8 mouse cellular contexts compared by ENCODE assay signal in genomic region chr2:30236426-30237198, GRCm38 (mm10). TPM values are rescaled to one million over a fixed set of nuclear protein-coding genes. Genes with fewer than 3 reads are reported as not detected.
DNase-seq lines count a peak whose midpoint lies in the region; ATAC-seq and TF ChIP-seq lines count a peak whose summit lies in the region.

No protein-coding gene starts in this region.

- peak overlapping the region; percentile 80 for H3K27ac ChIP-seq in heart, embryonic 12.5 days (ENCODE audit: poor library complexity, severe bottlenecking)
- peak overlapping the region; percentile 48; the same call in 1 of the 2 replicates for H3K27ac ChIP-seq in ES-E14 (ENCODE audit: insufficient read depth, low read depth, low read length, poor library complexity, severe bottlenecking)
- peak overlapping the region; percentile 70 for H3K27ac ChIP-seq in forebrain, embryonic 12.5 days
- peak overlapping the region; percentile 84 for H3K27ac ChIP-seq in liver, embryonic 11.5 days (ENCODE audit: low read depth, low read length)

- H3K9me3 ChIP-seq in heart, embryonic 12.5 days (replicated peaks): peaks cover 9% of the 10 kb centered on the region; the same call in 1 of the 2 replicates
- H3K9me3 ChIP-seq in ES-E14 (ENCODE audit: control insufficient read depth, insufficient read depth, low read depth, low read length): 0 out of 2 replicates have a peak, but pooled peaks cover 2% of the 10 kb centered on the region
- H3K9me3 ChIP-seq in forebrain, embryonic 12.5 days: no peaks in the 10 kb centered on the region
- H3K9me3 ChIP-seq in liver, embryonic 11.5 days (ENCODE audit: control insufficient read depth, low read length): no peaks in the 10 kb centered on the region

- peak overlapping the region; percentile 89 for H3K4me2 ChIP-seq in heart, embryonic 12.5 days
- peak overlapping the region; percentile 74 for H3K4me2 ChIP-seq in forebrain, embryonic 12.5 days
- H3K4me2 ChIP-seq in liver, embryonic 11.5 days: peak overlapping the region; percentile 96

- H3K36me3 ChIP-seq in heart, embryonic 12.5 days: peaks cover 13% of the 10 kb centered on the region
- H3K36me3 ChIP-seq in ES-E14 (ENCODE audit: control insufficient read depth, insufficient read depth, low read length, poor library complexity, severe bottlenecking): peaks cover 6% of the 10 kb centered on the region; the same call in 1 of the 2 replicates
- H3K36me3 ChIP-seq in forebrain, embryonic 12.5 days (replicated peaks): peaks cover 19% of the 10 kb centered on the region
- H3K36me3 ChIP-seq in liver, embryonic 11.5 days (ENCODE audit: control insufficient read depth, insufficient read depth, low read length): peaks cover 2% of the 10 kb centered on the region; the same call in 1 of the 2 replicates

- 3% methylated on average over 18 of the region's 18 CpGs for WGBS in heart, embryonic 12.5 days
- 5% methylated on average over 18 of the region's 18 CpGs for WGBS in forebrain, embryonic 12.5 days
- 6% methylated on average over 18 of the region's 18 CpGs for WGBS in liver, embryonic 11.5 days

- peaks cover 38% of the 10 kb centered on the region for H3K4me1 ChIP-seq in heart, embryonic 12.5 days (replicated peaks)
- H3K4me1 ChIP-seq in ES-E14 (ENCODE audit: control insufficient read depth in 2 of 2, insufficient read depth in 2 of 2, low read length in 2 of 2, poor library complexity in 1 of 2): peaks cover 0 to 5% of the 10 kb centered on the region in 2 experiments; a peak in 1 of 4 replicates
- peaks cover 29% of the 10 kb centered on the region for H3K4me1 ChIP-seq in forebrain, embryonic 12.5 days
- H3K4me1 ChIP-seq in liver, embryonic 11.5 days (replicated peaks; ENCODE audit: control insufficient read depth, insufficient read depth, low read length): peaks cover 25% of the 10 kb centered on the region

- in situ Hi-C loops in ES-E14 (cut with MboI; ENCODE audit: low sequenced_read_pairs in 2 of 2, unreplicated experiment in 2 of 2): no loop called here

- ATAC-seq in heart, embryonic 12.5 days (ENCODE audit: insufficient number of reproducible peaks, low FRiP score): no peak
- peak; percentile 10; the same call in 1 of the 2 replicates for ATAC-seq in forebrain, embryonic 12.5 days (ENCODE audit: low FRiP score)
- ATAC-seq in liver, embryonic 11.5 days (replicated peaks; ENCODE audit: low FRiP score): peak; percentile 0; the same call in 1 of the 2 replicates

- peak overlapping the region; percentile 92 for H3K4me3 ChIP-seq in heart, embryonic 12.5 days
- H3K4me3 ChIP-seq in ES-E14 (ENCODE audit: insufficient read depth in 1 of 2, low read depth in 1 of 2, low read length in 2 of 2, poor library complexity in 1 of 2, severe bottlenecking in 1 of 2): peak overlapping the region; percentile 84 to 90
- H3K4me3 ChIP-seq in forebrain, embryonic 12.5 days (replicated peaks): peak overlapping the region; percentile 81
- H3K4me3 ChIP-seq in liver, embryonic 11.5 days (ENCODE audit: low read depth, low read length): peak overlapping the region; percentile 94

- DNase-seq in heart, adult 8-10 months (ENCODE audit: low spot score): no peak
- DNase-seq in ES-E14 (ENCODE audit: low read depth, low spot score): no peak
- DNase-seq in liver, embryonic 11.5 days (ENCODE audit: low spot score): no peak
- DNase-seq in urinary bladder, postnatal 4 days (ENCODE audit: low spot score in 2 of 2): no peak
- DNase-seq in frontal cortex, postnatal 36 days (ENCODE audit: low spot score in 2 of 2): no peak
- DNase-seq in urinary bladder, adult 18-20 months (ENCODE audit: low spot score in 2 of 2): no peak

- peak overlapping the region; percentile 75 for H3K9ac ChIP-seq in heart, embryonic 12.5 days
- peak overlapping the region; percentile 92 for H3K9ac ChIP-seq in ES-E14 (ENCODE audit: insufficient read depth, low read depth, low read length, poor library complexity, severe bottlenecking)
- H3K9ac ChIP-seq in forebrain, embryonic 12.5 days: peak overlapping the region; percentile 72
- peak overlapping the region; percentile 90 for H3K9ac ChIP-seq in liver, embryonic 11.5 days (ENCODE audit: low read depth, low read length)

- no peaks in the 10 kb centered on the region for H3K27me3 ChIP-seq in heart, embryonic 12.5 days (replicated peaks)
- no peaks in the 10 kb centered on the region for H3K27me3 ChIP-seq in forebrain, embryonic 12.5 days
- no peaks in the 10 kb centered on the region for H3K27me3 ChIP-seq in liver, embryonic 11.5 days (replicated peaks; ENCODE audit: control insufficient read depth, insufficient read depth, low read length)

TF ChIP-seq in ES-E14, 5 proteins besides CTCF, POLR2A, EP300 and RAD21:
- TF ChIP-seq MAFK (IDR thresholded peaks at IDR 0.05; ENCODE audit: insufficient read depth, low read depth, low read length): no peak
- TF ChIP-seq ZC3H11A (IDR thresholded peaks at IDR 0.05; ENCODE audit: borderline replicate concordance, low read depth, low read length): no peak
- no peak for TF ChIP-seq CHD2 (IDR thresholded peaks at IDR 0.05; ENCODE audit: low read depth, low read length)
- no peak for TF ChIP-seq HCFC1 (IDR thresholded peaks at IDR 0.05; ENCODE audit: borderline replicate concordance, insufficient read depth, low read length)
- TF ChIP-seq ZNF384 (IDR thresholded peaks at IDR 0.05; ENCODE audit: low read depth, low read length): no peak

RNA-seq across cellular contexts. Expression of gene Lrrc8a, which starts 0.9 kb away (rescaled TPM):
- 35.4 and 37.7 TPM in 2 replicates for polyA plus RNA-seq in heart, embryonic 12.5 days (2016; fragmentation: Nextera tagmentation; extraction: Ambion mirVana)
- 10 to 100 TPM; 50.2 to 66.4 (median 61.0) TPM for total RNA-seq in heart, adult 8-10 months (2022)
- total RNA-seq in ES-E14 (2012; rRNA removed): 26.6 and 35.1 TPM in 2 replicates
- 22.8 and 35.9 TPM in 2 replicates for polyA plus RNA-seq in forebrain, embryonic 12.5 days (2016; fragmentation: Nextera tagmentation; extraction: Ambion mirVana)
- polyA plus RNA-seq in liver, embryonic 11.5 days (2014; fragmentation: Nextera tagmentation; extraction: Ambion mirVana): 21.4 and 21.7 TPM in 2 replicates

RNA-seq across cellular contexts. Expression of gene Gm28035, which starts 3.8 kb away (rescaled TPM):
- 0.33 and 0.40 TPM in 2 replicates for polyA plus RNA-seq in heart, embryonic 12.5 days (2016; fragmentation: Nextera tagmentation; extraction: Ambion mirVana)
- total RNA-seq in heart, adult 8-10 months (2022): 1 to 10 TPM; 1.8 to 6.1 (median 3.6) TPM
- 0.76 and 1.4 TPM in 2 replicates for total RNA-seq in ES-E14 (2012; rRNA removed)
- polyA plus RNA-seq in forebrain, embryonic 12.5 days (2016; fragmentation: Nextera tagmentation; extraction: Ambion mirVana): 0.29 and 0.64 TPM in 2 replicates
- 0.16 and 0.23 TPM in 2 replicates for polyA plus RNA-seq in liver, embryonic 11.5 days (2014; fragmentation: Nextera tagmentation; extraction: Ambion mirVana)

RNA-seq across cellular contexts. Expression of gene Phyhd1, which starts 29.4 kb away (rescaled TPM):
- 5.7 and 6.5 TPM in 2 replicates for polyA plus RNA-seq in heart, embryonic 12.5 days (2016; fragmentation: Nextera tagmentation; extraction: Ambion mirVana)
- 100 to 1,000 TPM in 3 of 4 experiments, 10 to 100 TPM in 1; 97.7 to 135 (median 112) TPM for total RNA-seq in heart, adult 8-10 months (2022)
- total RNA-seq in ES-E14 (2012; rRNA removed): 2.7 and 5.5 TPM in 2 replicates
- 5.0 and 5.4 TPM in 2 replicates for polyA plus RNA-seq in forebrain, embryonic 12.5 days (2016; fragmentation: Nextera tagmentation; extraction: Ambion mirVana)
- polyA plus RNA-seq in liver, embryonic 11.5 days (2014; fragmentation: Nextera tagmentation; extraction: Ambion mirVana): 10.5 and 11.7 TPM in 2 replicates

RNA-seq across cellular contexts. Expression of gene Kyat1, which starts 31.0 kb away (rescaled TPM):
- polyA plus RNA-seq in heart, embryonic 12.5 days (2016; fragmentation: Nextera tagmentation; extraction: Ambion mirVana): 14.0 and 14.9 TPM in 2 replicates
- 10 to 100 TPM; 32.6 to 36.9 (median 34.7) TPM for total RNA-seq in heart, adult 8-10 months (2022)
- 5.2 and 7.7 TPM in 2 replicates for total RNA-seq in ES-E14 (2012; rRNA removed)
- polyA plus RNA-seq in forebrain, embryonic 12.5 days (2016; fragmentation: Nextera tagmentation; extraction: Ambion mirVana): 9.0 and 9.4 TPM in 2 replicates
- polyA plus RNA-seq in liver, embryonic 11.5 days (2014; fragmentation: Nextera tagmentation; extraction: Ambion mirVana): 17.7 and 18.2 TPM in 2 replicates

RNA-seq across cellular contexts. Expression of gene Gm28038, which starts 44.2 kb away (rescaled TPM):
- polyA plus RNA-seq in heart, embryonic 12.5 days (2016; fragmentation: Nextera tagmentation; extraction: Ambion mirVana): not detected in 2 replicates
- 1 to 10 TPM in 2 of 4 experiments, not detected in 2; 1.3 to 3.7 TPM for total RNA-seq in heart, adult 8-10 months (2022)
- not detected in 2 replicates for total RNA-seq in ES-E14 (2012; rRNA removed)
- polyA plus RNA-seq in forebrain, embryonic 12.5 days (2016; fragmentation: Nextera tagmentation; extraction: Ambion mirVana): not detected in 2 replicates
- not detected in 2 replicates for polyA plus RNA-seq in liver, embryonic 11.5 days (2014; fragmentation: Nextera tagmentation; extraction: Ambion mirVana)
